Mouse (Mus musculus) kidney, postnatal 25 days (tissue): ENCODE results near the gene Lmntd1.
A peak's percentile ranks its signal among the peaks of the same experiment; 100 is the strongest.

ENCODE experiments used
- DNase-seq, 2 experiments: peaks; one replicate each; pipeline ENCODE4 v3.0.0; 2021; ENCODE audit warnings: mixed read lengths in 2 of 2

Gene Lmntd1

DNA sequence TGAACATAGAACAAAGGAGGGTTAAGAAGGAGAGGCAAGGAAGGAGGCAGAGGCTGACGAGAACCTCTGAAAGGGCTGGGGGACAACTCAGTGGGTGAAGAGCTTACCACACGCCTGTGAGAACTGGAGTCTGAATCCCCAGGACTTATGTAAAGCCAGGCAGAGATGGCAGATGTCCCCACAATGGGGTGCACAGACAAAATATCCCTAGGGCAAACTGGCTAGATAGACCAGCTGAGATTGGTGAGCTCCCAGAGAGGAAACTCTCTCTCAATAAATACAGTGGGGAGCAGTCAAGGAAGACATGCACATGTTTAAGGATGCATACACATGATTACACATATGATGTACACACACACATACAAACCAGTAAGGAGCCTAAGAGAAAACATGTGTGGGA is 10.0 kb downstream of the Lmntd1 start:
- DNase-seq: no peak

DNA sequence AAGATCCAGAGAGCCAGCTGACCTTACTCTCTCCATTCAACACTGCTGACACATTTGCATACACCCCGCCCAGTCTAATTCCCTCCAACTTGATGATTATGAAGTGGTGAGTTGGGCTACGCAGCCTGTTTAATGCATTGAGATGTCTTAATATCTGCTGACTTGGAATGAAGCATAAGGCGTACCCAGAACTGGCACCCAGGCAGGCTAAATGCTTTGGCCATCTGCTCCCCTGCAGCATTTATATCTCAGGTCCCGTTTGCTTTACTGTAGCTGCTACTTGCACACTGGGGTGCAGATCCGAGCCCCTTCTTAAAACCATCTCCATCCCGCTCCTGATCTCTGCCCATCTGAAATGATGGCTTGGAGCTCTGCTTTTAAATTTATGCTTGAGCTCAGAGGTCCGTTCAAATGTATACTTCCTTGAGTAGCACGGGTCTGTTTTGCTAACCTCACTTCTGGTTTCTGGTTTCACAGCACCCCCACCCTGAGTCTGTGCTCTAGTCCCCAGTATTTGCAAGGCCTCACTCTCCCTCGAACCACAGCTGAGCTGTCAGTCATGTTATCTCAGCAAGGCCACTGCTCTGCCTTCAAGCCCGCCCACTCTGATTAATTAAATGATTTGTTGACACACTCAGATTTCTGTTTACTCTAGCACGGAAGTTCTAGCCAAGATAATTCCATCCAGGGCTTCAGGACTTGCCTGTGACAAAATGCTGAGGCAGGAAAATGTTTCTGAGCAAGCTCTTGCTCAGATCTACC is 15.1 kb downstream of the Lmntd1 start:
- DNase-seq: peak in 1 of 2 experiments; percentile 41

DNA sequence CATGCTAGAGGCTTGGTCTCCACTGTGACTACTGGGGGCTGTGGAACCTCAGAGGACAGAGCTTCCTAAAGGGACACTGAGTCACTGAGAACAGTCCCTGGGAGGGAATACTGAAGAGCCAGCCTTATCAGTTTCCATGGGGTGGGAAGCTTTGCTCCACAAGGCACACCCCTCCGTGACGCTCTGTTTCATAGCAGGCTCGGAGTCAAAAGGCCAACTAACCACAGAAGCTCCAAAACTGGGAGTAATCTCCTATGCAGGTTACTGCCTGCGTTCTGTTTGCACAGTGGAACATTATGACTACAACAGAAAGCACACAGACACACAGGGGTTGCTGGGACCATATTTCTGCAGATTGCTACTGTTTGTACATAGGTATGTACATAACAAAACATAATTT is 18.2 kb downstream of the Lmntd1 start:
- no peak for DNase-seq

DNA sequence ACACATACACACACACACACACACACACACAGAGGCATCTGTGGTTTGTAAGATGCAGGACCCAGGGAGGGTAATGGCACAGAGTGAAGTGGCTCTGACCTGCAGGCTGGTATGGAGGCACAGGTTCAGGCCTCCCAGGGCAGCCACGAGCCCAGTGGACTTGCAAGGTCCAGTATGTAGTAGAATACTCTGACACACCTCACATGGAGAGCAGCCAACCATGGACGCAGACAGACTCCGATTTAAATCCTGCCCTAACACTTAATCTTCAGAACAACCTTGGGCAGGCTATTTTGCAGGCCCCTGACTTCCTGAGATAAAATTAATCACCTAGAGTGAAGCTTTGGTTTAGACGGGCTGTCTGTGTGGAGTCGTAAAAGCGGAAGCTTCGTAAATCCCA is 20.1 kb downstream of the Lmntd1 start:
- DNase-seq: no peak

DNA sequence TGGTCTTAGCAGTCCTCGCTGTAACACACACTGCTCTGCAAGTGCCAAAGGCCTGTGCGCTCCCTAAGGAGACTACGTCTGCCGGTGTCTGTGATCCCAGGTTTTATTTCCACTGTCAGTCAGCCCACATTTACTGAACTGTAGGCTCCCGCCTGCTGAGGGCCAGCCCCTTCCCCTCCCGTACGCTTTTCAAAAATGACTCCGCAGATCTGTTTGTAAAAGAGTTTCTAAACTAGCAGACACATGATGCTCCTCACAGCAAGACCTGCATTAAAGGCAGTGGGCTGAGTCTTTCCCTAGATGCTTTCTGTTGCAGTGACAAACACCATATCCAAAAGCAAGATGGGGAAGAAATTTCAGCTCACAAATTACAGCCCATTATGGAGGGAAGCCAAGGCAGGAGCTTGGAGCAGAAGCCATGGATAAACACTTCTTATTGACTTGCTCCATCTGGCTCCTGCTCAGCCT is 21.6 kb downstream of the Lmntd1 start:
- no peak for DNase-seq

DNA sequence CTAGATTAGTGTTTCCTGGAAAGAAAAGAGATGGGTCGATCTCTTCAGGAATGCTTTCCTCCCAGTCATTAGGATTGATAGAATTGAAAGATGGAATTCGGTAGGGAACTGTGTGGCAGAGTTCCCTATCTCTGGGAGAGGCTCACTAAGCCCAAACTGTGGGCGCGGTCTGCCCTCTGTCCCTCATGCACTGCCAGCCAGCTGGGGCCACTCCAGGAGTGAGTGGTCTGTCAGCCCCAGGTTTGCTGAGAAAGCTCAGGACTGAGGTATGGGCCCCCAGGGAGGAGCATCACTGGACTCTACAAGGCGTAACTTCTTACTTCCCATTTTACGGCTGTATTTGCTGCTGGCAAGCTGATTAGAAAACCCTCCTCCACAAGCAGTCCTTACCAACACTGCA is 22.1 kb downstream of the Lmntd1 start:
- DNase-seq: no peak

DNA sequence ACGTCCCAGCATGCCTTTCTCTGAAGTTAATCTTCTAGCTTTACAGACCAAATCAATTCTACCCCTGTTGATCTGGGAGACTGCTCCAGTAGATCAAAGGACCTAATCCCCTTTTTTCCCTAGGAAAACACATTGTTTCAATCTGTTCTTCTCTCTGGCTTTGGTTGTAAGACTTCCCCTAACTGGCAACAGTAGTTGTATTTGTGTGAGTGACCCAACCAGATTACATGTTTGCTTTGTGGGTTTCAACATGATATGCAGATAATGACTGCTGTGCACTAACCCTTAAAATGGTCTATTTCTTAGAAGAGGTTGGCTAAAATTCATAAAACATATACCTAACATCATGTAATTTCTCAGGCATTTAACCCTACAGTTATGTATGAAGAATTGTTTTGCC is 22.5 kb downstream of the Lmntd1 start:
- DNase-seq: no peak

DNA sequence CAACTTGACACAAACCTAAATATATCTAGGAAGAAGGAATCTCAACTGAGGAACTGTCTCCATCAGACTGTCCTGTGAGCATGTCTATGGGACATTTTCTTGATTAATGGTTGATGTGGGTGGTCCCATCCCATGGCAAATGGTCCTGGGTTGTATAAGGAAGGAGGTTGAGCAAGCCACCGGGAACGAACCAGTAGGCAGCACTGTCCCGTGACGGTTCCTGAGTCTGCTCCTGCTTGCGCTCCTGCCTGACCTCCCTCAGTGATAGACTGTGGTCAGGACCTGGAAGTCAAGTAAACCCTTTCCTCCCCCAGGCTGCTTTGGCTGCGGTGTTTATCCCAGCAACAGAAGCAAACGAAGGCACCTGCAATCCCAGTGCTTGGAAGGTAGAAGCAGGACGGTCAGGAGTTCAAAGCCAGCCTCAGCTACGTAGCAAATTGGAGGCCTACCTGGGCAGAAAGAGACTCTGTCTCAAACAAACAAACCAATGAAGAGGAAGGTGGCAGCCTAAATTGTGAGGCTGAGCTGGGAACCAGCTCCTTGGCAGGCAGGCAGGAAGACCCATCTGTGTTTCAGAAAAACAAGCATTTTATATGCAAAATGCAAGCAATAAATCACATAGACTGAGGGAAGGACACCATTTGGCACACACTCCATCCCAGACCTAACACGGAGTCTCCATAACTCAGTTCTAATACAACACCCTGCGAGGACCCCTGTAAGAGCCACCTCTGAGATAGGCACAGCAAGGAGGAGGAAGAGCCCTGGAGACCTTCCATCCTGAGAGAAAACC is 23.4 kb downstream of the Lmntd1 start:
- no peak for DNase-seq

DNA sequence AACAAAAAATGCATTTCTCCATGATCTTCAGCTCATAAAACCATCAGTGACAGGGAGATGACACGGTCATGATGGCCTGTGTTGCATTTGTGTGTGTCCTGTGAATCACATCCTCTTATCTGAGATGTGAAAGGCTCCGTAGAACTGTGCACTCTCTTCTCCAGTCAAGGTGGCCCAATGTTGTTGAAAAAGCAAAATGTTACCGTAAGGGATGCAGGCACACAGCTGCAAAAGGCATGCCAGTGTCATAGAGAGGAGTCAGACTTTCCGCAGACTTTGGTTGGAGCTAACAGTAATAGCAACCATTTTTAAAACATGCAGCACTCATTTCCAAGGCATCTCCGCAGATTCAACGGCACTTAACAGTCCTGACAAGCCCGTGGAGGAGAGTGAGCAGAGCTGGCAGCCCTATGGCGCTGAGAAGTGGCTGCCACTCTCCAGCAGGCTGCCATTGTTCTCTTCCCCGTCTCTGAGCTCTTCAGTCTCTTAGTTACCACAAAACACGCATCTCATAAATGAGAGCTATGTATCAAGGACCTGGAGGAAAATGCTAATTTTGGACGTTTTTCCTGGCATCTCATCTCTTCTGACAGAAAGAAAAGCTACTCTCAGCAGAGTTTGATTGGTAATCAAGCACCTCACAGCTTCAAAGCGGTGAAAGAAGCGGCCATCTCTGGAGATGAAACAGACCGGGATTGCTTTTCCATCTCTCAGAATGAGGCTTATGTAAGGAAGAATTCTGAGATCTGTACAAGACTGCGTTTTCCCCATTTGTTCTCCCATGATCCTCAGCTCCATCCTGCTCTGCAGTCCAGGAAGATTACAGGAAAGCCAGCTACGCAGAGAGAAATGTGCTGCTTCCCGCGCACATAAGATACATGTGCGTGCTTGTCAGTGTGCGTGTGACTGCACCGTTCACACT is 28.8 kb downstream of the Lmntd1 start:
- DNase-seq: no peak

DNA sequence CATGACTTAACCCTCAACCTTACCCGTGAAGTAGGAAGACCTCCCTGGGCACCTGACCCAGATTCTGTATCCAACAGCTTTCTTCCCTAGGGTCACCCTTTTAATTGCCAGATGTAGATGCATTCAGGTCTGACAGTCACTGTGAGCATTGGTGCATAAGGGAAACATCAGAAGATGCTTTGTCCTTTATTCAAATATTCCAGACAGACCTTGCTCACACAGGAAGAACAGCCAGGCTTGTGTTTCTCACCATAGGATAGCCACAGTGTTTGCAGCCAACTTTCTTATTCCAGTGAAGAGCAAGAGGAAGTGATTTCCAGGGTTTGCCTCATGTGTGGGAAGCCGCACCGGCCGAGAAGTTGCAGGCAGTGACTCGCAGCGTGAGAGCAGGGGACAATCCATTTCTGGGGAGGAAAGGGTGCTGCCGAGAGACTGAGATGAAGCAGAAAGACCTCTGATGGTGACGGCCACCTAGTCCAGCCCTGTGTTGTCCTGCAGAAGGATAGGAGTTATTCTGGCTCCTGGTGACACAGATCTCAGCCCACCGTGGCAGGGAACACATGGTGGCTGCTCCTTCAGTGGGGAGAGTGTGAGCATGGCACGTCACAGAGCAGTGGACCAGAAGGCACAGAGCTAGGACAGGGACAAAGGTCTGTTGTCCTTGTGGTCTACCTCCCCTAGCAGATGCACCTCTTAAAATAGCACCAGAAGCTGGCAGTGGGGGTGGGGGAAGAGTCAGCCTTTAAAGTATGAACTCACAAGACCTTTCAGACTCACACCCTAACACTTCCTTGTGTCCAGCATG is 32.6 kb downstream of the Lmntd1 start:
- DNase-seq: no peak

DNA sequence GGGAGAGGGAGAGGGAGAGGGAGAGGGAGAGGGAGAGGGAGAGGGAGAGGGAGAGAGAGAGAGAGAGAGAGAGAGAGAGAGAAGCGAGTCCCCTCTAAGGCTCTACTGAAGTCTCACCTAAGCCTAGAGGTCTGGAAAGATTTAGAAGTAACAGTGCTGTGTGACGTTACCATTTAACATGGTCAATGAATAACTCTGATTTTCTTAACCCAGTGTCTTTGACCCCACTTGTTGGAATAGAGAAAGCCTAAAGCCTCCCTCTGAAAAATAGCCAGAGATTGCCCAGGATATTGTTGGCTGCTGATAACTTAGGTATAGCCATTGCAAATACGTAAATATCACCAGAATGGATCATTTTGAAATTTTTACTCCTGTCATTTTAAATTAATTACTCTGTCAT is 34.4 kb downstream of the Lmntd1 start:
- DNase-seq: no peak

DNA sequence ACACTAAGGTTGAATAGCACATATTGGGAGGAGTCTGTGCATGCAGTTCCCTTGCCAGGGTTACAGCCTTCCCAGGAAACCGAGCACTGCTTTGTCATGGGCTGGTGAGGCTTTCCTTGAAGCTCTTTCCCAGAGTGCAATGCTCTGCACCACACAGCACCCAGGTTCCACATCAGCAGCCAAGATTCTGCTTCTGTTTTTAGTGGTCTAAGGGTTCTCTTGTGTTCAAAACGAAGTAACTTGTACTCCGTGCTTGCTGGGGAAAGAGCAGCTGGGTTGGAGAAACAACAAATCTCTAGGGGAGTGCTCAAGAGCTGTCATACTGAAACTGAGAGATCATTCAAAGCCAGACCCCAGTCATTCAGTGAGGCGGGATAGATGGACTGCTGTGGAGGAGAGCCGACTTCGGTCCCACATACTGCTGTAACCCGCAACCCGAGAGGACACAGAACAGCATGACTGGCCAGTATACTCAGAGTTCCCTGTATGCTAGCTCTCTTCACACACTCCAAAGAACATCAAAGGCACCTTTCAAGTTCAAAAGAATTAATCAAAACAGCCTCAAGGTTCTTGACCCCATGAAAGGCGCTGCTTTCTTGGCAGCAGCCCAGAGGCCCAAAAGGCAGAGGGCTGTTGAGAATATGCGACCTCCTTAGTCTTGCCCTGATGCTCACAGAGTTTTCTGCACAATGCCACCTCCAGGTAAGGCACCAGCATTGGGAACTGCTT is 35.5 kb downstream of the Lmntd1 start:
- peak; percentile 39 to 68 for DNase-seq

DNA sequence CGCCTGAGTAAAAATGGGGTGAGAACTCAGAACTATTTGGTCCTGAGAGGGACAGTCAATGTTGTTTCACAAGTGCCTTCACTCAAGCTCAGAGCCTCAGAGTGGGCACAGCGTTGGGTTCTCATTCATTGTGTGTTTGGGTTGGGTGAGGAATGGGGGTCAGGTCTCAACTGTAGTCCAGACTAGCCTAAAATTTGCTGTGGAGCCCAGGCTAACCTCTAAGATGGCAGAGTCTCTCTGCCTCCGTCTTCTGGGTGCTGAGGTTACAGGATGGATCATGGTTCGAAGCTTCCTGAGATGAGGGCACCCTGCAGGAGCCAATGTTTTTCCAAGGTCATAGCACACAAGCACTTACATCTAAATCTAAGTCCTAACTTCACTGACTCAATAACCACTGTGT is 37.4 kb downstream of the Lmntd1 start:
- DNase-seq: no peak

DNA sequence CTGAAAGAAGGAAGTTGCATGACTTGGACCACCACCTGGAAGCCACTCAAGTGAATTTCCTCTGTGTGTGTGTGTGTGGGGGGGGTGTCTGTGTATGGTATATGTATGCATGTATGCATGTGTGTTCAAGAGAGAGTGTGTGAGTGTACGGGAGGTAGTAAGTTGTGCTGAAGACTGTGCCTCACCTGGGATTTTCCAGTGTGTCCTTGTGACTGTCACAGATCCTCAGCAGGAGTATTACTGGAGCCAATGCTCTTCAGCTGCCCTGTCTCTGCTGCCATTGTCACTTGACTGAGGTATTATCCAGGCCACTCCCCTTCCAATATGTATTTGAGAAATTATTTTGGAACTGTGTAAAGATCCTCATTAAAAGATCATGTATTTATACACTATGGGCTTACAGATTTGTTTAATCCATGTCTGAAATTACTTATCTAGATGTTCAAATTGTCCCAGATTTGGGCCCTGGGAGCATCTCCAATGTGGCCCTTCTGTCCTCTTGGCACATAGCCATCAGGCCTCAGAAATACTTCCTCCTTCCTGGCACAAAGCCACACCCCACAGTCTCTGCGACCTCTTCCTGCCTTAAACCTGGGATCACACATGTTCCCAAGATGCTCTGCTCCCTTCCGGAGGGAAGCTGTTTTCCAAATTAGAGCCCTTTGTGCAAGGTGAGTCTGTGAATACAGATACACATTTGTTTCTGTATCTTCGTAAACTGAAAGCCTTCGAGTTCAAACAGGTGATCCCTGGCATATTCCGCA is 40.7 kb downstream of the Lmntd1 start:
- DNase-seq: no peak

DNA sequence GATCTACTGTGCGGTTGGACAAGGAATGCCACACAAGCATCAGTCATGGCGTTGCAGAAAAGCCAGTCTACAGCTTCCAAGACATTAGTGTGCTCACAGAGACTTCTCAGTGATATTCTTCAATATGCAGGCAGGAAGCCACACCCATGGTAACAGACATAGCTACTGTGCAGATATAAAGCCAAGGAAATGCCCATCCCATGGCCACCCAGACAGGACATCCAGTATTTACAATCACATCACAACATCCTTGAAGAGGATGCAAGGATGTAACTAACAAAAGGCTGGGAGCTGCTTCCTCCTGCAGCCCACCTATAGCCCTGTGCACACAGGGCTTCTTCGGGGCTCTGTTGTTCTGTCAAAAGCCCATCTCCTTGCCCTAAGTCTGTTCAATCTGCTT is 45.4 kb downstream of the Lmntd1 start:
- no peak for DNase-seq

DNA sequence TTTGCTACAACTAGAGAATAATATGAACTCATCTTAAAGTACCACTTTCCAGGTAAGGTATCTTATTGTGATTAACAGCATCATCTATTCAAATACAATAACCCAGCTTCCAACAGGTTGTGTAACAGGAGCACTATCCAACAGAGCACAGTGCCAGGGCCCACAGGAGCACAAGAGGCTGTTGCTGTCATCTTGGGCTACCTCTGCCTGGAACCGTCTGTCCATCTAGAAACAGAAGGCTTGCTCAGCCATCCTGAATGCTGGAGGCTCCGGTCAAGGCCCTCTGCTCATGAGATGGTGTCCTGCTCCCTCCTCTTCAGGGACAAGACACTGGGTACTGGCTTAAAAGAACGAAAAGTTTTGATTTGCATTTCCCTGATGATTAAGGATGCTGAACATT is 46.3 kb downstream of the Lmntd1 start:
- no peak for DNase-seq

DNA sequence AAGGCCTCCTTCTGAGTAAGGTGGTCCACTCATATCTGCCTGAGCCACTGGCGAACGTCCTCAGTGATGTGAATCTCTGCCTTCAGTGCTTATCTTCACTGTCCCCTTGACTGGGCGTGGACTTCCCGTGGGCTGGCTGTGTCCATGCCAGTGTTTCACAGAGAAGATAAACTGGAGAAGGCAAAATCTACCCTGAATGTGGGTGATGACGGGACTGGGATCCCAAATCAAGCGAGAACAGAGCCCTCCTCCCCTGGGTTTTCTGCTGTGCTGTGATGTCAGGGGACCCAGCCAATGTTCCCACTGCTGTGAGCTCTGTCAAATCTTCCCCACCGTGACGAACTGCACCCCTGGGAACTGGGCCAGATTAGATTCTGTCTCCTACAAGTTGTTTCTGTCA is 46.8 kb downstream of the Lmntd1 start:
- no peak for DNase-seq

DNA sequence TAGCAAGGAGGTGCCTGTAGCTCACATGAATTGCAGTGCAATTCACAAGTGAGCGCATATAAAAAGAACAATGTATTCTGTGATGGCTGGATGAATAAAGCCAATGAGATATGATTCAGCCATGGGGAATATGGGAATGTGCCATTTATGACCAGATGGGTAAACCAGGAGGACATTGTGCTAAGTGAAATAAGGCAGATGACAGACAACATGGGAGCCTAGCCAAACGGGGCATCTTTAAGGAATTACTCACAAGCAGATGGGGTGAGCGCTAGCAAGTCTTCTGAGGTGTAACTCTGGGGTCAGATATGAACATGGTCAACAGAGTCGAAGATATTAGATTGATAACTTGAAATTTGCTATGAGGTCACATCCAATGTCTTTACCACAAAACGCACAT is 48.5 kb downstream of the Lmntd1 start:
- no peak for DNase-seq

DNA sequence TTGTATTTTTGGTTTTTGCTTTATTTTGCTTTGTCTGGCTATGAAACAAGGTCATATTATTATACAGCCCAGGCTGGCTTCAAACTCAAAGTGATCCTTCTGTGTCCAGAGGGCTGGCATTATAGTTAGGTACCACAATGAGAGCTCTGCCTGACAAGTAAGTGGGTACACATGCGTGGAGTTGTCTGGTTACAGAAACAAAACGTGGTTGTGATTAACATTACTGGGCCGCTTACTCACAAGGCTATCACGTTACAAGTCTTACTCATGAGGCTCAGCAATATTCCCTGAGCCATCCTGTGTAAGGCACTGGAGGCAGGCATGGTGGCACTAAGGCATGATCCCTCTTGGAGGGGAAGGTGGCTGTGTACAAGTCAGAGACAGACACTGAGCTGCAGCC is 49.4 kb downstream of the Lmntd1 start:
- DNase-seq: no peak

DNA sequence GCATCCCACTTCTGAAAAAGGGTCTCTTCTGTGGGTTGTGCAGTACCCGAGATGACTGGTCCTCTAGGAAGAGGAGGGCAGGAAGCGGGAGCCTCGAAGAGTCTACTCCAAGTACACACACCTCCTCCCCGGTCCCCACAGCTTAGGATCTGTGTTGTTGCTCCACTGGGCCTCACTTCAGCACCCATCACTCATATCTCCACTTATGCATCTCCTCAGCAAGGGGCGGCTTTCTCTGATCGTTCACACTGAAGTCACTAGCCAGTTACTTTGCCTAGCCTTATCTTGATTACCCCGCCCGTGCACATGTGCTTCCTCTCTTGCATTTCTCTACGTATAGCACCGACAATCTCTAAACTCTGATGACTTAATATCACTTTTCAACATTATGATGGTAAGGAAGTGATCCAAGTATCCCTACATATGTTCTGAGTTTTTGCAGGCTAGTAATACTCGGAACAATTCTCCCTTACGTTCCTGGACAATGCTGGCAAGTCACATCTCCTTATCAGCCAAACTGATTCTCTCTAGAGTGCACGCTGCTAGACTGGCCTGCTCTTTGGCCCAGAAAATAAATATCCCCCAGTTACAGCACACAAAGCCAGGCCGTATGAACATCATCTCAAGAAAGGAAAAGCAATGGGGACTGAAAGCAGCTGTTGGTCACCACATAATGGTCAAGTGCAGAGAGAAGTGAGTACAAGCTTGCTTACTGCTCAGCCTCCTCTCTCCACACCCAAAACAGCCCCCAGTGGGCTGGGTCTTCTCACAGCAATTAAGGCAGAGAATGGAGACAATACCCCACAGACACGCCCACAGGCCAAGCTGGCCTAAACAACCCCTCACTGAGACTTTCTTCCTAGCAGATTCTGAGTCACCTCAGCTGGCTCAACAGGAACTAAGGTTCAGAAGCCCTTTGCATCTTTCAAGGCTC is 56.8 kb downstream of the Lmntd1 start:
- no peak for DNase-seq
